Comparison of ENCODE assay signal across 21 mouse cellular contexts in genomic region chr11:96429062-96429461, GRCm38 (mm10). TPM values are rescaled to one million over a fixed set of nuclear protein-coding genes. Genes with fewer than 3 reads are reported as not detected.
DNase-seq lines count a peak whose midpoint lies in the region; ATAC-seq and TF ChIP-seq lines count a peak whose summit lies in the region.
"Had no signal": no experiment of that assay in that cellular context is flagged by ENCODE, and none has a peak within 500 bp of the region (broad histone marks: within the 10 kb centered on the region; RNA-seq: fewer than 3 reads in every experiment).

No protein-coding gene starts in this region.

- no peak overlapping the region for H3K4me3 ChIP-seq in lung, postnatal 0 days (ENCODE audit: low read depth, low read length)
- H3K4me3 ChIP-seq: embryonic facial prominence, embryonic 15.5 days; forebrain, embryonic 10.5 days; heart, embryonic 12.5 days; hindbrain, embryonic 13.5 days had no signal

- H3K4me1 ChIP-seq in lung, postnatal 0 days (ENCODE audit: insufficient read depth, low read depth, low read length), result peaks cover 7% of the 10 kb centered on the region; the same call in 1 of the 2 replicates
- H3K4me1 ChIP-seq: forebrain, embryonic 10.5 days; heart, embryonic 12.5 days had no signal

- WGBS in lung, postnatal 0 days, result 67% methylated on average over 2 of the region's 2 CpGs

- no peaks in the 10 kb centered on the region for H3K36me3 ChIP-seq in lung, postnatal 0 days (ENCODE audit: insufficient read depth, low read length)
- H3K36me3 ChIP-seq: embryonic facial prominence, embryonic 15.5 days; forebrain, embryonic 10.5 days; heart, embryonic 12.5 days; hindbrain, embryonic 13.5 days had no signal

- no peak for TF ChIP-seq CTCF in lung, postnatal 0 days (IDR thresholded peaks at IDR 0.05)

- H3K9me3 ChIP-seq in lung, postnatal 0 days (ENCODE audit: low read length), result no peaks in the 10 kb centered on the region
- H3K9me3 ChIP-seq: embryonic facial prominence, embryonic 15.5 days; heart, embryonic 12.5 days; hindbrain, embryonic 13.5 days had no signal

- H3K9ac ChIP-seq in lung, postnatal 0 days (replicated peaks; ENCODE audit: low read depth), result no peak overlapping the region
- H3K9ac ChIP-seq: embryonic facial prominence, embryonic 15.5 days; heart, embryonic 12.5 days; hindbrain, embryonic 13.5 days had no signal

- peak; percentile 46 for DNase-seq in adrenal gland, adult 2 months
- no peak for DNase-seq in adrenal gland, postnatal 25 days
- DNase-seq in lung, postnatal 0 days (ENCODE audit: low spot score), result no peak
- no peak for DNase-seq in lung, adult 18-20 months
- DNase-seq in kidney, postnatal 14 days, result peak; percentile 70
- peak; percentile 71 for DNase-seq in yolk sac, embryonic 10.5 days (ENCODE audit: low spot score)
- no peak for DNase-seq in cerebellum, adult 9-11 months
- no peak for DNase-seq in heart, postnatal 14 days
- DNase-seq: adrenal gland, adult 8-10 months; cerebellum, adult 11 months; cerebellum, postnatal 25 days; gastrocnemius, postnatal 10 days; heart, adult 11 months; lung, adult 2 months; lung, postnatal 36 days; thymus, postnatal 25 days had no signal

- no peaks in the 10 kb centered on the region for H3K27me3 ChIP-seq in lung, postnatal 0 days (replicated peaks; ENCODE audit: insufficient read depth, low read length)
- H3K27me3 ChIP-seq: hindbrain, embryonic 13.5 days had no signal

- intact Hi-C loops in heart, postnatal 14 days (cut with DNase I), result no loop called here

- peak; percentile 37 for TF ChIP-seq EP300 in lung, postnatal 0 days (IDR thresholded peaks at IDR 0.05)

- ATAC-seq in lung, postnatal 0 days, result no peak
- ATAC-seq: inflammation-experienced regulatory T-cells, adult 6 months had no signal

- no peak overlapping the region for H3K27ac ChIP-seq in lung, postnatal 0 days (ENCODE audit: low read length)
- H3K27ac ChIP-seq: embryonic facial prominence, embryonic 15.5 days; forebrain, embryonic 10.5 days; hindbrain, embryonic 13.5 days had no signal

- no peak overlapping the region for H3K4me2 ChIP-seq in lung, postnatal 0 days (replicated peaks; ENCODE audit: low read depth, low read length)
- H3K4me2 ChIP-seq: embryonic facial prominence, embryonic 15.5 days; heart, embryonic 12.5 days; hindbrain, embryonic 13.5 days had no signal

RNA-seq across cellular contexts. Expression of gene Skap1, which starts 35.3 kb away (rescaled TPM):
- 1 to 10 TPM; 5.5 to 6.5 TPM for total RNA-seq in adrenal gland, adult 2 months (2021)
- polyA plus RNA-seq in adrenal gland, adult 2 months (2012; rRNA removed), result 2.9 and 3.3 TPM in 2 replicates
- 6.7 and 7.4 TPM in 2 replicates for total RNA-seq in adrenal gland, postnatal 25 days (2021)
- 0.73 and 1.0 TPM in 2 replicates for polyA plus RNA-seq in lung, postnatal 0 days (2015; fragmentation: Nextera tagmentation; extraction: Ambion mirVana)
- 1 to 10 TPM in 1 of 2 experiments, under 1 TPM in 1; 0.76 to 6.2 TPM for total RNA-seq in heart, postnatal 14 days (2021)

Comparison
In these comparisons a context has a peak if more than half of its experiments do, and no peak if none do; other contexts are left out.
1. DNase-seq: peak in adrenal gland, adult 2 months (single experiment), kidney, postnatal 14 days (single experiment) and yolk sac, embryonic 10.5 days (single experiment); none in adrenal gland, postnatal 25 days (single experiment), lung, postnatal 0 days (single experiment), lung, adult 18-20 months (0 of 2), cerebellum, adult 9-11 months (single experiment) and heart, postnatal 14 days (0 of 2).